Mouse (Mus musculus) inflammation-experienced regulatory T-cells (primary cell): ENCODE measurements around the gene Adh5. TPM values are rescaled to one million over a fixed set of nuclear protein-coding genes. Genes with fewer than 3 reads are reported as not detected.

Experiments used
- polyA plus RNA-seq, 2 experiments: library from polyadenylated mRNA; unstranded; fragments of 100-300 nt; shearing (Covaris generic); gene quantifications; one replicate each; pipeline ENCODE4 v1.2.1; 2017

Adh5 gene
- polyA plus RNA-seq: 100 to 1,000 TPM; 126 to 168 TPM

DNA sequence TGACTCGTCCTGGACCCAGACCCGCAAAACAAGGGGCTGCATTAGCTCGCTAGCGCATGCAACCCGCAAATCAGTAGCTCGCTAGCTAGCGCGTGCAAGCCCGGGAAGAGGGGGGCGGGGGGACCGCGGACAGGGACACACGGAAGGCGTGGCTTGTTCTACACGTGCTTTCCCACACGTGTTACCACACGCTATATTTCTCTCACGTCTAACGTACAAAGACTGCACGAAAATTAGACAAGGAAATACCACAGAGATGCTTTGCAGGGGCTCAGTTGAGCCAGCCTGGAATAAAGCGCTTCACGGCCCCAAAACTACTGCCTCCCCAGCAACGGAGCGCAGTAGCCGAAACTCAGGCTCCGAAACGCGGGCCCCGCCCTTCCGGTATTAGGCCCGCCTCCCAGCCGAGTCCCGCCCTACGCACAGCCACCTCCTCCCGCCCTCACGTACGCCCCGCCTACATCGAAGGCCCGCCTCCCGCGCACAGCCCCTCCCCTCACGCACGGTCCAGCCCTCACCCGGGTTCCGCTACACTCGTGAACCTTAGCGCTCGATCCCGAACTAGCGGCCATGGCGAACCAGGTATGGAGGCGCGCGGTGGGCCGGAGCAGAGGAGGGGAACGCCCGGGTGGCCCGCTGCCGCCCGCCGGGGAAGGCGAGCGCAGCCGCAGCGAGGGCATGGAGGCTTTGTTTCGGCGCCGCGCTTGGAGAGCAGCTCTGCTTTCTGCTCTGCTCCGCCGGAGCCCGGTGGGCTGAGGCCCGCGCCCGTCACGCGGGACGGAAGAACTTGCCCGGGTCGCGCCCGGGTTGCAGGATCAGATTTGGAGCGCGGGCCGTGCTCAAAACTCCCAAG, at the start of gene Adh5:
Adh5 (plus strand) TSS at position 482 of the 853 bp plus-strand sequence.

DNA sequence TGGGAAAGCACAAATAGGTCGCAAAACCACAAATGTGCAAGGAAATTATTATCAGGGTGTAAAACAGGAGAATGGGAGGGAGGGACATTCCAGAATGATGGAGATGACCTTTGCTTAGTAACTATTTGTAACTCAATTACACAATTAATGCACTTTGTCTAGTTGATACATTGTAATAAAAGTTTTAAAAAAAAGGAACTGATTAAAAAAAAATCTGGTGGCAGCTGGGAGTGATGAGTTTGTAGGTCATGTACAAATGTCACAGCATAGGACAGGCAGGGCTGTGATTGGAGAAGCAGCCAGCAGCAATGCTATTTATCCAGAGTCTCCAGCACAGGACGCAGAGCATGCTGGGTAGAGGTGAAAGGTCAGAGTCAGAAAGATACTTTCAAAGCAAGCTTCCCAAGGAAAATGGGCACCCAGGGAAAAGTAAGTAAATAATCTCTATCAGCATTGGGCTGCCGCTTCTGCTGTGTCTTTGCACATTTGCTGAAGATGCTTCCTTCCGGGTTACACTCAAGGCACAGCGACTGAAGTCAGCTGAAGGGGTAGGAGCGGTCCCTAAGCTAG, 27.7 kb upstream of the Adh5 start, which contains the start of gene Adh4:
Adh4 (plus strand) TSS at position 346 of the 570 bp plus-strand sequence.

DNA sequence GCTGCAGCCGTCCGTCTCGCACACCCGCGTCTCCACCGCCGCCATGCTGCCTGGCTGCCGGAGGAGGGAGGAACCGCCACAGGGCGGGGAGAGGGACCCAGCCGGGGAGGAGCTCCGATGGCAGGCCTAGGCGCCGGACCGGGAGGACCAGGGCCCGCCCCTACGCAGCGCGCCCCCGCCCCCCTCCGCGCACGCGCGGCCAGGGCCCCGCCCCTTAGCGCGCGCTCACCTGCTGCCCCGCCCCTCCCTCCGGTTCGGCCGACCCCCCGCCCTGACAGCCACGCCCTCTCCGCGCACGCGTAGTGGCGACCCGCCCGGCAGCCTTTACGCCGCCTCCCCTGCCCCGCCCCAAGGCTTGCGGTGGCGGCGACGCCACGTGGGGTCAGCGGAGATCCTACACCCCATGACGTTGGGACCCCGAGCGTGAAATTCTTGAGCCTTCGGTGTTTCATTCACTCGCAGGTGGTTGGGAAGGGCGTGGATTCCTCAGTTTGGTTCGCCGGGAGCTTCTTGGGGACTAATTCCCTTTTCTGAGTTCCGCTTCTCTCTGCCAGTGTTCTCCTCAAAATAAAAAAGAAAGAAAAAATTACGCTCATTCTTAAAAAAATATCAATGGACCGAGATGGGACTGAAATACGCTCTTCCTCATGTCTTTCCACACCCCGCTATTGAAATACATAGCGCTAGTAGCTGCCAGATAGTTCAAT, 46.6 kb downstream of the Adh5 start, which contains the start of gene Metap1:
Metap1 (minus strand) TSS at position 189 of the 707 bp plus-strand sequence.

Other genes starting within 250 kb of the Adh5 start
- gene 4930579F01Rik, start 249.3 kb upstream of the Adh5 start, polyA plus RNA-seq: 1 to 10 TPM in 1 of 2 experiments, not detected in 1; 1.2 TPM
- under 1 TPM in 1 of 2 experiments, not detected in 1; 0.84 TPM for gene Adh7, start 225.3 kb upstream of the Adh5 start, polyA plus RNA-seq
- 1 to 10 TPM; 3.9 to 7.1 TPM for gene Adh1, start 182.1 kb upstream of the Adh5 start, polyA plus RNA-seq
- under 1 TPM in 1 of 2 experiments, not detected in 1; 0.50 TPM for gene Adh6a, start 129.8 kb upstream of the Adh5 start, polyA plus RNA-seq
- under 1 TPM in 1 of 2 experiments, not detected in 1; 0.11 TPM for gene Adh6b, start 101.3 kb upstream of the Adh5 start, polyA plus RNA-seq
- not detected for gene Adh4, start 27.6 kb upstream of the Adh5 start, polyA plus RNA-seq
- 10 to 100 TPM; 39.0 to 39.1 TPM for gene Metap1, start 46.4 kb downstream of the Adh5 start, polyA plus RNA-seq
- 100 to 1,000 TPM; 185 to 207 TPM for gene Eif4e, start 83.1 kb downstream of the Adh5 start, polyA plus RNA-seq